Mouse (Mus musculus) lung, postnatal 0 days (tissue): ENCODE measurements around the gene Gm26992. TPM values are rescaled to one million over a fixed set of nuclear protein-coding genes. Genes with fewer than 3 reads are reported as not detected.

Experiments used
- ATAC-seq: fragments of 200-750 bp; cut with Nextera tagmentation; 2 replicates; pipeline ENCODE4 v1.8.0; 2017; ENCODE audit warnings: moderate library complexity
- DNase-seq: peaks from one replicate; pipeline ENCODE4 v3.0.0-alpha.2; 2016; ENCODE audit warnings: low spot score
- H3K27ac ChIP-seq: fragments of 300-500 bp; sonication (generic); 2 replicates; pipeline ENCODE4 v1.5.1; 2014; ENCODE audit warnings: antibody characterized with exemption, mild to moderate bottlenecking, low read length, mixed read lengths
- H3K27me3 ChIP-seq: fragments of 300-500 bp; sonication (generic); replicated peaks from 2 replicates; pipeline ENCODE4 v1.6.1; 2014; ENCODE audit warnings: low read length, mixed read lengths; ENCODE audit not compliant: insufficient read depth
- H3K36me3 ChIP-seq: fragments of 300-500 bp; sonication (generic); 2 replicates; pipeline ENCODE4 v1.6.1; 2014; ENCODE audit warnings: low read length, mixed read lengths; ENCODE audit not compliant: insufficient read depth
- H3K4me1 ChIP-seq: fragments of 300-500 bp; sonication (generic); 2 replicates; pipeline ENCODE4 v1.6.1; 2014; ENCODE audit warnings: antibody characterized with exemption, low read depth, low read length, mixed read lengths; ENCODE audit not compliant: insufficient read depth
- H3K4me2 ChIP-seq: fragments of 300-500 bp; sonication (generic); replicated peaks from 2 replicates; pipeline ENCODE4 v1.6.1; 2014; ENCODE audit warnings: low read depth, mild to moderate bottlenecking, low read length, moderate library complexity, mixed read lengths
- H3K4me3 ChIP-seq: fragments of 300-500 bp; sonication (generic); 2 replicates; pipeline ENCODE4 v1.5.1; 2014; ENCODE audit warnings: low read depth, low read length
- H3K9ac ChIP-seq: fragments of 300-500 bp; sonication (generic); replicated peaks from 2 replicates; pipeline ENCODE4 v1.6.1; 2014; ENCODE audit warnings: low read depth, mild to moderate bottlenecking
- H3K9me3 ChIP-seq: fragments of 300-500 bp; sonication (generic); 2 replicates; pipeline ENCODE4 v1.6.1; 2016; ENCODE audit warnings: low read length, mixed read lengths
- CTCF ChIP-seq: IDR thresholded peaks from 2 replicates; pipeline ENCODE4 v1.5.1; 2016; ENCODE audit warnings: antibody characterized with exemption, mild to moderate bottlenecking
- EP300 ChIP-seq: IDR thresholded peaks from 2 replicates; pipeline ENCODE4 v1.6.1; 2016; ENCODE audit warnings: antibody characterized with exemption, mild to moderate bottlenecking, control low read depth
- WGBS: fragments of 180-500 bp; shearing (Covaris S2); extraction: QIAGEN DNeasy Blood & Tissue Kit; methylation state at CpG from one replicate; pipeline ENCODE4 v1.1.7; 2014; 5-methylcytosine and 5-hydroxymethylcytosine counted together
- polyA plus RNA-seq: library from polyadenylated mRNA; unstranded; fragments of >200 nt; fragmentation: Nextera tagmentation; extraction: Ambion mirVana; gene quantifications from 2 replicates; pipeline ENCODE4 v1.2.1, GENCODE M21; 2015

The Gm26992 gene
- polyA plus RNA-seq, 1 experiment from 2014 or later = not detected

DNA sequence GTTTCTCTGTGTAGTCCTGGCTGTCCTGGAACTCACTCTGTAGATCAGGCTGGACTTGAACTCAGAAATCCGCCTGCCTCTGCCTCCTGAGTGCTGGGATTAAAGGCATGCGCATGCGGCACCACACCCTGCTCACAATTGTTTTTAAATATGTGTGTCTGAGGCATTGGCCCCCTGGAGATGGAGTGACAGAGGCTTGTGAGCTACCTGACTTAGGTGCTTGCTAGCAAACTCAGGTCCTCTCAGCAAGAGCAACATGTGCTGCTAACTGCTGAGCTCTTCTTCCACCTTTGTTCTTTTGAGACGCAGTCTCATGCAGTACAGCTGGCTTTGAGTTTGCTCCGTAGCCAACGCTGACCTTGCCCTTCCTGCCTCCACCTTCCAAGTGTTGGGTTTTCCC, 31.0 kb downstream of the Gm26992 start:
- no peak overlapping the region for H3K27ac ChIP-seq
- peaks cover 3% of the 10 kb centered on the region; the same call in 1 of the 2 replicates for H3K27me3 ChIP-seq
- 72% methylated on average over 6 of the region's 6 CpGs for WGBS
- H3K9me3 ChIP-seq = no peaks in the 10 kb centered on the region
- no peak for ATAC-seq
- H3K4me1 ChIP-seq = no peaks in the 10 kb centered on the region
- TF ChIP-seq CTCF (no peak), EP300 (no peak)
- no peak overlapping the region for H3K4me2 ChIP-seq
- H3K36me3 ChIP-seq = no peaks in the 10 kb centered on the region
- H3K9ac ChIP-seq = no peak overlapping the region
- DNase-seq = no peak
- no peak overlapping the region for H3K4me3 ChIP-seq

DNA sequence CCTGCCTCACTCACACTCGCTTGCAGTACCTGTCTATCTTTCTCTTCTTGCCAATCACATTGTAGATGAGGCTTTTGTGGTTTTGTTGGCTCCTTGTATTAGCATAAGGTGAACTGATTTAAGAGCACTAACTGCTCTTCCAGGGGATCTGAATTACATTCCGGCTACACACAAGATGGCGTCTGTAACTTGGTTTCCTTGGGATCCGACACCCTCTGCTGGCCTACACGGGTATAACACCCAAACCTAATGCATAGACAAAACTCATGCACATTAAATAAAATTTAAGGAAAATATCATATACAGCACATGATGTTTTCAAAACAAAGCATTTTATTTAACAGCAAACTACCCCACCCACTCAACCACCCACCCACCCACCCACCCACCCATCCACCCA, 38.2 kb downstream of the Gm26992 start:
- Histone ChIP-seq H3K27ac (no peak overlapping the region), H3K4me2 (no peak overlapping the region), H3K9me3 (no peaks in the 10 kb centered on the region), H3K36me3 (no peaks in the 10 kb centered on the region), H3K9ac (no peak overlapping the region), H3K4me3 (no peak overlapping the region), H3K4me1 (no peaks in the 10 kb centered on the region), H3K27me3 (no peaks in the 10 kb centered on the region)
- ATAC-seq (no peak), DNase-seq (no peak)
- WGBS = 64% methylated on average over 5 of the region's 5 CpGs
- TF ChIP-seq CTCF = peak; percentile 53
- no peak for TF ChIP-seq EP300

GRCm38 (mm10) chrX:103468998-103469397, 47.2 kb downstream of the Gm26992 start:
- no peaks in the 10 kb centered on the region for H3K9me3 ChIP-seq
- H3K27me3 ChIP-seq = no peaks in the 10 kb centered on the region

DNA sequence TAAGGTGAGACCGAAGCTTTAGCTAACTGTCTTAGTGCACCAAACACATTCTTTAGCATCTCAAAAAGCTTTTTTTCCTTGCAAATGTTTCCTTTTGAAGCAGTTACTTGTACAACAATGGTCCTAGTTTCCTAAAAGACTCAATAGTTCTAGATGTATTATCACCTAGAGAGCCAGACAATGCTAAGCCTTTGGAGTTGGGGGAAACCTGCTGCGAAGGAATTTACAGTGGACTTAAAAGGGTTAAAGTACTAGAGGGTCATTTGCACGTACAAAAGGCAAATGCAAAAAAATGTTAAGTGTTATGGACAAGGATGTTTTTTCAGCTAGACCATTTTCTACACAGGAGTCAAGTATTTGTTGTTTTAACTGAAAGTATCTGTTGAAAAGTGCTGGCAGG, 50.5 kb downstream of the Gm26992 start:
- TF ChIP-seq EP300 (no peak), CTCF (no peak)
- no peaks in the 10 kb centered on the region for H3K36me3 ChIP-seq
- no peak overlapping the region for H3K27ac ChIP-seq
- WGBS = 61% methylated on average over 3 of the region's 3 CpGs
- no peaks in the 10 kb centered on the region for H3K27me3 ChIP-seq
- H3K9ac ChIP-seq = no peak overlapping the region
- no peaks in the 10 kb centered on the region for H3K9me3 ChIP-seq
- ATAC-seq = no peak
- H3K4me2 ChIP-seq = no peak overlapping the region
- DNase-seq = no peak
- no peak overlapping the region for H3K4me3 ChIP-seq
- H3K4me1 ChIP-seq = no peaks in the 10 kb centered on the region

More at GRCm38 (mm10) chrX:103468998-103469397, 47.2 kb downstream of the Gm26992 start:
- no peak overlapping the region for H3K4me3 ChIP-seq
- no peak for ATAC-seq
- DNase-seq = no peak
- no peak overlapping the region for H3K27ac ChIP-seq
- TF ChIP-seq CTCF = peak; percentile 27
- no peak for TF ChIP-seq EP300
- H3K9ac ChIP-seq = no peak overlapping the region
- 66% methylated on average over 2 of the region's 2 CpGs for WGBS
- no peak overlapping the region for H3K4me2 ChIP-seq
- no peaks in the 10 kb centered on the region for H3K4me1 ChIP-seq
- no peaks in the 10 kb centered on the region for H3K36me3 ChIP-seq

GRCm38 (mm10) chrX:103477507-103477906, 55.7 kb downstream of the Gm26992 start:
- Histone ChIP-seq H3K9ac (no peak overlapping the region), H3K36me3 (no peaks in the 10 kb centered on the region), H3K4me1 (no peaks in the 10 kb centered on the region), H3K9me3 (no peaks in the 10 kb centered on the region), H3K27ac (no peak overlapping the region), H3K4me3 (no peak overlapping the region), H3K4me2 (no peak overlapping the region), H3K27me3 (no peaks in the 10 kb centered on the region)
- DNase-seq (peak; percentile 70), ATAC-seq (peak; percentile 78)
- 10% methylated on average over 3 of the region's 3 CpGs for WGBS
- TF ChIP-seq EP300 (no peak), CTCF (peak; percentile 84)

DNA sequence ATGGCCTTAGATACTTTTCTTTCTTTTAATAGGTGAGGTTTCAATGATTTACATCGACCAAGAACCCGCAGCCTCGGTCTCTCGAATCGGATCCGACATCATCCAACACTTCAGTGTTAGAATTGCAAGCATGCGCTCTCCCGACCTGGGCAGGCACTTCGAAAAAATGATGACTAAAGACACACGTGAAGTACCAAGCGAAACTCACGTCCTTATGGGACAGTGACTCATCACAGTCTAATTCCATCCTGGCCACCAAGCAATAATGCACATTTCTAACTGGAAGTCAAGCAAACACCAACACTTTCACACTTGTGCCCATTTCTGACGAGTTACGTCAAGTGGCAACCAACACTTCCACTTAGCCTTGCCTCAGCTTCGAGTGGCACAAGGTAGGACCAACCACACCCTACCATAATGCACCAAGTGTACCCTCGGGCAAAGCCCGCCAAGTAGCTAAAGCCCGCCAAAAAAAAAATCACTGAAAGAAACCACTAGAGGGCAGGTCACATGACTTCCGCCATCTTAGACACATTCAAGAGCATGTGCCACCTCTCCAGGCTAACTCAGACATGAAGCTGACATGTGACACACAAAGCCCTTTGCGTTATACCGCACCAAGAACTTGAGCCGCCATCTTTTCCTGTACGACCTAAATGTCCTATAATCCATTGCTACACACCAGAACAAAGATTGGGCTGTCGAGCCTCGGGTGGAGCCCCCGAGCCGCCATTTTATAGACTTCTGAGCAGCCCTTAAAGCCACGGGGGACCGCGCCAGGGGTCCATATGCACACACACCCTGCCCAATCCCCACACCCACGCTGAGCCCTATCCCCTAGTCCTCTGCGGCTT, 59.7 kb downstream of the Gm26992 start:
- Histone ChIP-seq H3K9me3 (no peaks in the 10 kb centered on the region), H3K36me3 (no peaks in the 10 kb centered on the region), H3K27ac (peak overlapping the region; percentile 71), H3K4me3 (peak overlapping the region; percentile 40), H3K9ac (peak overlapping the region; percentile 34; the same call in 1 of the 2 replicates), H3K27me3 (no peaks in the 10 kb centered on the region), H3K4me2 (peak overlapping the region; percentile 46), H3K4me1 (no peaks in the 10 kb centered on the region)
- peak; percentile 74 for ATAC-seq
- DNase-seq = peak; percentile 67
- TF ChIP-seq EP300 (no peak), CTCF (peak; percentile 39)
- WGBS = 76% methylated on average over 32 of the region's 32 CpGs
